Mouse (Mus musculus) liver, adult 2 months (tissue): Measurements from ENCODE around the gene Bbs10.

Experiments
- CTCF ChIP-seq: fragments of 200-500 bp; IDR thresholded peaks from 2 replicates; pipeline ENCODE4 v1.5.1; 2011; ENCODE audit warnings: low read depth, low read length, control low read depth
- POLR2A ChIP-seq: fragments of 200-500 bp; IDR thresholded peaks from 2 replicates; pipeline ENCODE4 v1.6.1; 2011; ENCODE audit warnings: low read length, control low read depth; ENCODE audit not compliant: insufficient read depth; ENCODE audit errors: extremely low read depth

DNA sequence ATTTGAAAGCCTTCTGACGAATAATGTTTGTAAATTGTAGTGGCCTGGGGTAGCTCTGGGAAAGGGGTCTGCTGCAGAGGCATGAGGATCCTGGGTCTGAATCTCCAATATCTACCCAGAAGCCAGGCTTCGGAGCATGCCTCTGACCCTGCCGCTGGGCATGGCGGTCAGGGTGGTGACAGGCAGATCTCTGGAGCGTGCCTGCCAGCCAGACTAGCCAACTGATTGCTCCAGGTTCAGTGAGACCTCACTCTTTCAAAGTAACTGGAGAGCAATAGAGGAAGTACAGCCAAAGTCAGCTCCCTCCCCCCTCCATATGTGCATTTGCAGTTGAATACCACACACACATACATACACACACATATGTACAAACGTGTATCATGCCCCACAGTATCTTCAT lies 4.0 kb downstream of the Bbs10 start:
- TF ChIP-seq POLR2A (no peak), CTCF (no peak)
